Mouse (Mus musculus) brain, embryonic 18.5 days (tissue): ENCODE data around the gene Cdkn2aipnl.

Experiments
- DNase-seq: peaks from one replicate; pipeline ENCODE4 v3.0.0-alpha.2; 2012; ENCODE audit warnings: low read depth, low spot score

Cdkn2aipnl gene

GRCm38 (mm10) chr11:51967443-51968401, at the start of gene Cdkn2aipnl:
Cdkn2aipnl (plus strand) TSS chr11:51967661.
- peak; percentile 86 for DNase-seq

GRCm38 (mm10) chr11:51917951-51918350, 49.5 kb upstream of the Cdkn2aipnl start:
- no peak for DNase-seq

- no peak for DNase-seq
Measured at GRCm38 (mm10) chr11:51918576-51918975, 48.9 kb upstream of the Cdkn2aipnl start.

GRCm38 (mm10) chr11:51921355-51922125, 45.9 kb upstream of the Cdkn2aipnl start:
- DNase-seq: no peak

GRCm38 (mm10) chr11:51922421-51922841, 45.0 kb upstream of the Cdkn2aipnl start:
- no peak for DNase-seq

- no peak for DNase-seq
Measured at GRCm38 (mm10) chr11:51925595-51925994, 41.9 kb upstream of the Cdkn2aipnl start.

- no peak for DNase-seq
Measured at GRCm38 (mm10) chr11:51926385-51926784, 41.1 kb upstream of the Cdkn2aipnl start.

- DNase-seq: no peak
Measured at GRCm38 (mm10) chr11:51927106-51927505, 40.4 kb upstream of the Cdkn2aipnl start.

GRCm38 (mm10) chr11:51931138-51931537, 36.3 kb upstream of the Cdkn2aipnl start:
- DNase-seq: no peak

- no peak for DNase-seq
Measured at GRCm38 (mm10) chr11:51931790-51932189, 35.7 kb upstream of the Cdkn2aipnl start.

GRCm38 (mm10) chr11:51934230-51934629, 33.2 kb upstream of the Cdkn2aipnl start:
- no peak for DNase-seq

- no peak for DNase-seq
Measured at GRCm38 (mm10) chr11:51935636-51936434, 31.6 kb upstream of the Cdkn2aipnl start.

- no peak for DNase-seq
Measured at GRCm38 (mm10) chr11:51937361-51937781, 30.1 kb upstream of the Cdkn2aipnl start.

- no peak for DNase-seq
Measured at GRCm38 (mm10) chr11:51938817-51939589, 28.5 kb upstream of the Cdkn2aipnl start.

- DNase-seq: no peak
Measured at GRCm38 (mm10) chr11:51939590-51939955, 27.9 kb upstream of the Cdkn2aipnl start.

- no peak for DNase-seq
Measured at GRCm38 (mm10) chr11:51940511-51940955, 26.9 kb upstream of the Cdkn2aipnl start.

GRCm38 (mm10) chr11:51942602-51943499, 24.6 kb upstream of the Cdkn2aipnl start:
- DNase-seq: no peak

GRCm38 (mm10) chr11:51943500-51943841, 24.0 kb upstream of the Cdkn2aipnl start:
- DNase-seq: no peak

GRCm38 (mm10) chr11:51944239-51944638, 23.2 kb upstream of the Cdkn2aipnl start:
- no peak for DNase-seq

- no peak for DNase-seq
Measured at GRCm38 (mm10) chr11:51945548-51945947, 21.9 kb upstream of the Cdkn2aipnl start.
